Mouse (Mus musculus): ENCODE measurements around the gene Gm40193. TPM values are rescaled to one million over a fixed set of nuclear protein-coding genes. Genes with fewer than 3 reads are reported as not detected.

Gene Gm40193
- polyA plus RNA-seq, 2 experiments, result not detected

GRCm38 (mm10) chr11:70500476-70500812, 32.3 kb downstream of the Gm40193 start:
- no peaks in the 10 kb centered on the region for H3K36me3 ChIP-seq (replicated peaks; ENCODE audit: control insufficient read depth, insufficient read depth, low read depth)
- H3K9ac ChIP-seq (replicated peaks), result no peak overlapping the region
- H3K4me3 ChIP-seq (ENCODE audit: insufficient read depth in 1 of 2, low read depth in 2 of 2, low read length in 2 of 2), result no peak overlapping the region
- no peaks in the 10 kb centered on the region for H3K27me3 ChIP-seq (ENCODE audit: control insufficient read depth, insufficient read depth, low read length)
- H3K27ac ChIP-seq, result no peak overlapping the region
- H3K4me2 ChIP-seq (ENCODE audit: low read depth), result no peak overlapping the region
- DNase-seq (ENCODE audit: low read depth in 3 of 3, low spot score in 3 of 3), result no peak
- TF ChIP-seq EP300 (IDR thresholded peaks at IDR 0.05; ENCODE audit: low read depth) (no peak), CTCF (IDR thresholded peaks at IDR 0.05; ENCODE audit: low read depth) (no peak)
- H3K9me3 ChIP-seq (ENCODE audit: control insufficient read depth, low read length), result no peaks in the 10 kb centered on the region
- ATAC-seq (ENCODE audit: insufficient read depth), result no peak
- 75% methylated on average over 1 of the region's 1 CpGs for WGBS (ENCODE audit: insufficient replicate concordance)
- peaks cover 4 to 8% of the 10 kb centered on the region in 2 experiments for H3K4me1 ChIP-seq (replicated peaks; ENCODE audit: control insufficient read depth in 2 of 2, insufficient read depth in 2 of 2, low read length in 1 of 2)

GRCm38 (mm10) chr11:70499566-70500475, 32.9 kb downstream of the Gm40193 start:
- no peak for ATAC-seq (ENCODE audit: insufficient read depth)
- Histone ChIP-seq H3K4me3 (ENCODE audit: insufficient read depth in 1 of 2, low read depth in 2 of 2, low read length in 2 of 2) (no peak overlapping the region), H3K36me3 (replicated peaks; ENCODE audit: control insufficient read depth, insufficient read depth, low read depth) (no peaks in the 10 kb centered on the region), H3K4me2 (ENCODE audit: low read depth) (no peak overlapping the region), H3K9me3 (ENCODE audit: control insufficient read depth, low read length) (no peaks in the 10 kb centered on the region), H3K4me1 (replicated peaks; ENCODE audit: control insufficient read depth in 2 of 2, insufficient read depth in 2 of 2, low read length in 1 of 2) (peaks cover 0 to 4% of the 10 kb centered on the region in 2 experiments; a peak in 2 of 4 replicates), H3K27ac (no peak overlapping the region), H3K9ac (replicated peaks) (no peak overlapping the region), H3K27me3 (ENCODE audit: control insufficient read depth, insufficient read depth, low read length) (no peaks in the 10 kb centered on the region)
- 52% methylated on average over 14 of the region's 14 CpGs for WGBS (ENCODE audit: insufficient replicate concordance)
- TF ChIP-seq CTCF (IDR thresholded peaks at IDR 0.05; ENCODE audit: low read depth) (peak; percentile 35; the same call in 1 of the 2 replicates), EP300 (IDR thresholded peaks at IDR 0.05; ENCODE audit: low read depth) (no peak)
- no peak for DNase-seq (ENCODE audit: low read depth in 3 of 3, low spot score in 3 of 3)

GRCm38 (mm10) chr11:70489684-70490083, 43.1 kb downstream of the Gm40193 start:
- Histone ChIP-seq H3K36me3 (replicated peaks; ENCODE audit: control insufficient read depth, insufficient read depth, low read depth) (no peaks in the 10 kb centered on the region), H3K9me3 (ENCODE audit: control insufficient read depth, low read length) (no peaks in the 10 kb centered on the region), H3K4me1 (replicated peaks; ENCODE audit: control insufficient read depth in 2 of 2, insufficient read depth in 2 of 2, low read length in 1 of 2) (no peaks in the 10 kb centered on the region), H3K4me3 (ENCODE audit: insufficient read depth in 1 of 2, low read depth in 2 of 2, low read length in 2 of 2) (no peak overlapping the region), H3K9ac (replicated peaks) (no peak overlapping the region), H3K4me2 (ENCODE audit: low read depth) (no peak overlapping the region), H3K27me3 (ENCODE audit: control insufficient read depth, insufficient read depth, low read length) (no peaks in the 10 kb centered on the region), H3K27ac (no peak overlapping the region)
- DNase-seq (ENCODE audit: low read depth in 3 of 3, low spot score in 3 of 3) (peak in 1 of 3 experiments; percentile 7), ATAC-seq (ENCODE audit: insufficient read depth) (no peak)
- 13% methylated on average over 6 of the region's 6 CpGs for WGBS (ENCODE audit: insufficient replicate concordance)
- TF ChIP-seq CTCF (IDR thresholded peaks at IDR 0.05; ENCODE audit: low read depth) (no peak), EP300 (IDR thresholded peaks at IDR 0.05; ENCODE audit: low read depth) (no peak)

GRCm38 (mm10) chr11:70489138-70489537, 43.6 kb downstream of the Gm40193 start:
- WGBS (ENCODE audit: insufficient replicate concordance), result 47% methylated on average over 3 of the region's 3 CpGs
- no peak for DNase-seq (ENCODE audit: low read depth in 3 of 3, low spot score in 3 of 3)

GRCm38 (mm10) chr11:70487816-70488215, 44.9 kb downstream of the Gm40193 start:
- H3K9me3 ChIP-seq (ENCODE audit: control insufficient read depth, low read length), result no peaks in the 10 kb centered on the region

More at GRCm38 (mm10) chr11:70489138-70489537, 43.6 kb downstream of the Gm40193 start:
- Histone ChIP-seq H3K4me1 (replicated peaks; ENCODE audit: control insufficient read depth in 2 of 2, insufficient read depth in 2 of 2, low read length in 1 of 2) (no peaks in the 10 kb centered on the region), H3K4me3 (ENCODE audit: insufficient read depth in 1 of 2, low read depth in 2 of 2, low read length in 2 of 2) (no peak overlapping the region), H3K27ac (no peak overlapping the region), H3K9me3 (ENCODE audit: control insufficient read depth, low read length) (no peaks in the 10 kb centered on the region), H3K36me3 (replicated peaks; ENCODE audit: control insufficient read depth, insufficient read depth, low read depth) (no peaks in the 10 kb centered on the region), H3K9ac (replicated peaks) (no peak overlapping the region), H3K27me3 (ENCODE audit: control insufficient read depth, insufficient read depth, low read length) (no peaks in the 10 kb centered on the region), H3K4me2 (ENCODE audit: low read depth) (no peak overlapping the region)
- ATAC-seq (ENCODE audit: insufficient read depth), result no peak
- no peak for TF ChIP-seq EP300 (IDR thresholded peaks at IDR 0.05; ENCODE audit: low read depth)
- no peak for TF ChIP-seq CTCF (IDR thresholded peaks at IDR 0.05; ENCODE audit: low read depth)

More at GRCm38 (mm10) chr11:70487816-70488215, 44.9 kb downstream of the Gm40193 start:
- Histone ChIP-seq H3K4me2 (ENCODE audit: low read depth) (no peak overlapping the region), H3K4me3 (ENCODE audit: insufficient read depth in 1 of 2, low read depth in 2 of 2, low read length in 2 of 2) (no peak overlapping the region), H3K27me3 (ENCODE audit: control insufficient read depth, insufficient read depth, low read length) (no peaks in the 10 kb centered on the region), H3K4me1 (replicated peaks; ENCODE audit: control insufficient read depth in 2 of 2, insufficient read depth in 2 of 2, low read length in 1 of 2) (no peaks in the 10 kb centered on the region), H3K27ac (no peak overlapping the region), H3K36me3 (replicated peaks; ENCODE audit: control insufficient read depth, insufficient read depth, low read depth) (no peaks in the 10 kb centered on the region), H3K9ac (replicated peaks) (no peak overlapping the region)
- no peak for TF ChIP-seq EP300 (IDR thresholded peaks at IDR 0.05; ENCODE audit: low read depth)
- TF ChIP-seq CTCF (IDR thresholded peaks at IDR 0.05; ENCODE audit: low read depth), result no peak
- DNase-seq (ENCODE audit: low read depth in 3 of 3, low spot score in 3 of 3) (no peak), ATAC-seq (ENCODE audit: insufficient read depth) (no peak)
- whole genome bisulfite sequencing (ENCODE audit: insufficient replicate concordance), result 24% methylated on average over 4 of the region's 4 CpGs

Measured in liver, embryonic 14.5 days (tissue).